Mouse (Mus musculus): ENCODE data around the gene Arsb. TPM values are rescaled to one million over a fixed set of nuclear protein-coding genes. Genes with fewer than 3 reads are reported as not detected.

Gene Arsb
- polyA plus RNA-seq, 1 experiment from 2014 or later, result 11.2 TPM

DNA sequence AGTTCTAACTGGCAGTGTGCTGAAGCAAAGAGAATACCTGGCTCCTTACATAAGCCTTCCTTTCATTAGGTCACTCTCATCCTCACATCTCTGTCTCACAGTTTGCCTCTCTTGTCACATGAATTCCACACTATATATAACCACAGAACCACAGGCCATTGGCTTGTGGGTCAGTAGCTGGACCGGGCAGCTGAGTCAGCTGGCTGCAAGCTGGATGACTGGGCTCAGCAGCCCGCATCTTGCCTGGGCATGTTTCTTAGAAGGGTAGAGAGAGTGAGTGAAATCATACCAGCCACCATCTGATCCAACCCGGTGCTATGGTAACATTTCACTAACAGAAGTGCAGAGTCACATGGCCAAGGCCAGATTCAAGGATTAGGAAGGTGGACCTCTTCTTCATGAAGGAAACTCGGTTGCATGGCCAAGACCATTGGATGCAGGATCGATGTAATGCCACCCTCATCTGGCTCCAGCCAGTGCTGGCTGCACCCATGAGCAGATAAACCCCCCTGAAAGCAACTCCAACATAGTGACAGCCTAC is 221.0 kb downstream of the Arsb start:
- no peaks in the 10 kb centered on the region for H3K27me3 ChIP-seq (replicated peaks; ENCODE audit: control insufficient read depth, insufficient read depth, low read length)
- WGBS, result 96% methylated on average over 5 of the region's 5 CpGs
- H3K4me3 ChIP-seq (ENCODE audit: low read length), result no peak overlapping the region
- no peaks in the 10 kb centered on the region for H3K36me3 ChIP-seq (ENCODE audit: control insufficient read depth, insufficient read depth, low read length)
- no peak overlapping the region for H3K4me2 ChIP-seq (ENCODE audit: low read depth, low read length)
- no peaks in the 10 kb centered on the region; the same call in 1 of the 2 replicates for H3K4me1 ChIP-seq (ENCODE audit: control insufficient read depth, insufficient read depth, low read length)
- ATAC-seq, result no peak
- no peak overlapping the region for H3K9ac ChIP-seq (ENCODE audit: low read depth, low read length)
- no peak overlapping the region for H3K27ac ChIP-seq (ENCODE audit: low read length)
- 0 out of 2 replicates have a peak, but pooled peaks cover 3% of the 10 kb centered on the region for H3K9me3 ChIP-seq (ENCODE audit: control insufficient read depth, low read length)

Small RNA genes within 50 kb of the gene (microRNA-seq; reads per million reads assigned to microRNA genes)
- gene Gm25534 (not detected), gene Mir5624 (not detected)

Other genes with a start within 250 kb of the Arsb start
- gene Bhmt, start 133.7 kb upstream of the Arsb start, polyA plus RNA-seq (2015; fragmentation: Nextera tagmentation; extraction: Ambion mirVana), result 0.59 and 1.8 TPM in 2 replicates
- gene Bhmt2, start 97.3 kb upstream of the Arsb start, polyA plus RNA-seq (2015; fragmentation: Nextera tagmentation; extraction: Ambion mirVana), result 0.26 and 0.94 TPM in 2 replicates
- gene Dmgdh, start 97.2 kb upstream of the Arsb start, polyA plus RNA-seq (2015; fragmentation: Nextera tagmentation; extraction: Ambion mirVana), result 0.20 and 0.50 TPM in 2 replicates

Data from intestine, embryonic 16.5 days (tissue).